Mouse (Mus musculus) urinary bladder, postnatal 36 days (tissue): ENCODE measurements around the gene Psmf1.
A peak's percentile ranks its signal among the peaks of the same experiment; 100 is the strongest.

Experiments used
- DNase-seq, 2 experiments: peaks; one replicate each; pipeline ENCODE4 v3.0.0; 2022; ENCODE audit warnings: low spot score in 2 of 2, mixed read lengths in 1 of 2

The Psmf1 gene

DNA sequence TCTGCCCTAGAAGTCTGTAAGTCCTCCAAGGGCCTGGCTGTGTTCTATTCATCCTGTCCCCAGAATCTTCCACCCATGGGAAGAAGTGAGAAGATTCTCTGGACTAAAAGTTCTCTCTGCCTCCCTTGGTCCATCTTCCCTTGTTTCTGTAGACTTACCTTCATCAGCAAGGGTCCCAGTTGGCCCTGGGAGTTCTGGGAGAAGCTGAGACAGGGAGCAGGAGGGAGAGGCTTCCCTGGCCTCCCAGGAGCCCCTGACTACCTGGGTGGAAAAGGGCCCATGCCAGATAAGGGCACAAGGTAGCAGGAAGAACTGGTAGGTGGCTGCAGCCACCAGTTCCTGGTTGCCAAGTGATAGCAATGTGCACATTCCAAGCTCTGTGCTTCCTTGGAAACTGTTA lies at the start of gene Psmf1:
TSS of gene Psmf1 (minus strand) at position 342 of the 400 bp plus-strand sequence.
- DNase-seq = no peak

- DNase-seq = no peak
Observed at GRCm38 (mm10) chr2:151791156-151791555, 47.2 kb upstream of the Psmf1 start.

DNA sequence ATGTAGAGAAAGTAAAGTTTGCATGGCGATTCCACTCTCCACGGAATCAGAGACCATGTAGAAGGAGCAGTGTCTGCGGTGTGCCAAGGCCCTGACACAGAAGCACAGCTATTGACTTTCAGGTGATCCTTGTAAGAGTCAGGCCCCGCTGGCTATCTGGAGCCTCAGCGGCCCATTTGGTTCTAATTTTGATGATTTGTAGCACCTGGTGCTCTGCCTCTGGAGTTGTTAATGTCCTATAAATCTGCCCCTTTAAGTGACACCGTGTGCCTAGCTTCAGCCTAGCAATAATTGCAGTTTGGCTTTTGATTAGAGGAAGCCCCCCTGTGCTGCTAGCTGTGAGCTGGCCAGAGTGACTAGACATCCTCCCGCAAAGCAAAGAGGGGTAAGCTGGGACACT lies 46.2 kb upstream of the Psmf1 start:
- no peak for DNase-seq

- no peak for DNase-seq
Observed at GRCm38 (mm10) chr2:151788221-151788977, 44.4 kb upstream of the Psmf1 start.

DNA sequence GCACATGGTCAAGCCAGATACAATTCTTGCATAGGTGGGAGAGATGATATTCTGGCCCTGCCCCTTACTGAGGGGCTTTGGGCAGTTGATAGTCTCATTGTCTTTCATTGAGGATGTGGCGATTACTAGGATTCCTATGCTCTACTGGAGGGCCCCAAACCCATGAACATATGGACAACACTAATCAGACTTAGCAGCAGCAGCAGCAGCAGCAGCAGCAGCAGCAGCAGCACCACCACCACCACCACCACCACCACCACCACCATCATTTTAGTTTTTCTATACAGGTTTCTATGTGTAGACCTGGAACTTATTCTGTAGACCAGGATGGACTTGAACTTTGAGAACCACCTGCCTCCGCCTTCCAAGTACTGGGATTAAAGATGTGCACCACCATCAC lies 39.5 kb upstream of the Psmf1 start:
- no peak for DNase-seq

- no peak for DNase-seq
Observed at GRCm38 (mm10) chr2:151777366-151777765, 33.4 kb upstream of the Psmf1 start.

GRCm38 (mm10) chr2:151773476-151773875 lies 29.5 kb upstream of the Psmf1 start:
- DNase-seq = no peak

GRCm38 (mm10) chr2:151772169-151772568 lies 28.2 kb upstream of the Psmf1 start:
- DNase-seq = no peak

GRCm38 (mm10) chr2:151764557-151764956 lies 20.6 kb upstream of the Psmf1 start:
- DNase-seq = no peak

- DNase-seq = no peak
Observed at GRCm38 (mm10) chr2:151758806-151759353, 14.9 kb upstream of the Psmf1 start.

- DNase-seq = no peak
Observed at GRCm38 (mm10) chr2:151757451-151757850, 13.5 kb upstream of the Psmf1 start.

DNA sequence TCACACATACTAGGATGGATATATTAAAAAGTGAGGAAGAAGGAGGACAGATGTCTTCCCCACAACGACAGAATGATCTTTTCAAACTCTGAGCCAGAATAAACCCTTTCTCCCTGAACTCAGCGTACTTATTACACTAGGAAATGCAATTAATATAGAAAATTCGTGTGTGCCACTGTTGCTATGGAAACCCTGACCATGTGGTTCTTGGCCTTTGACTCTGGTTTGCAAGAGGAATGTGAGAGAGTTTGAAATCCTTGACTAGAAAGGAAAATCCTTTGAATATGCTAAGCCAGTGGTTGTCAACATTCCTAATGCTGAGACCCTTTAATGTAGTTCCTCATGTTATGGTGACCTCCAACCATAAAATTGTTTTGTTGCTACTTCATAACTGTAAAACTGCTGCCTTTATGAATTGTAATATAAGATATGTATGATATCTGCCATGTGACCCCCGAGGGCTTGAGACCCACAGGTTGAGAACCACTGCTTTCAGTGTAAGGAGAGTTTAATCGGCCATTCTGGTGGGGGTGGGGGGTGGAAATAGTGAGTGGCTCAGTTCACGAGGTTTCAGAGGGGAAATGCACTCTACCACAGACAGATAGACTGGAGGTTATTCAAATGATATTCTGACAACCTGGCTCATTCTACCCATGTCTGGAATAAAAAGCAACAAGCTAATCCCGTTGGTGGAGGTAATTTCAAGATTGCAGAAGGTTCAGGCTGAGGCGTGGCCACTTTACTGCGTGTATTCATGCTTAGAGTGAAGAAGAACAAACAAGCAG lies 12.5 kb upstream of the Psmf1 start:
- DNase-seq = no peak

DNA sequence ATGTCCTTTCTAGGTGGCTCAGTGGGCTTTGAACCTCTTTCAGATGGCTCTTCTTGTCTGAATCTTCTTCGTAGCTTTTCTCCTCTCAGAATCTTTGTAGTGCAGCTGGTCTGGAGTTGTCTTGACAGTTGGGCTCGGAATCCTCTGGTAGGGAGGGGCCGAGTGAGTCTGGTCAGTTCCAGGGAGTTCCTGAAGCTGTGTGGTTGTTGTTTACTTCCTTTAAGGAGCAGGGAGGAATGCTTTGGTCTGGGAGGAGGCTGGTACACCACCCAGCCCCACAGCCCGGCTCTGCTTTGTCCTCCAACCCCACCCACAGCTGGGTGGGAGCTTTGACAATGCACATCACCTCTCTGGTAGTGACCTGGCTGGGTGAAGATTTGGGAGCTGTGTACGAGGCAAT lies 7.3 kb upstream of the Psmf1 start:
- no peak for DNase-seq

GRCm38 (mm10) chr2:151747847-151748705 lies 4.1 kb upstream of the Psmf1 start:
- DNase-seq = peak; percentile 23 to 52

DNA sequence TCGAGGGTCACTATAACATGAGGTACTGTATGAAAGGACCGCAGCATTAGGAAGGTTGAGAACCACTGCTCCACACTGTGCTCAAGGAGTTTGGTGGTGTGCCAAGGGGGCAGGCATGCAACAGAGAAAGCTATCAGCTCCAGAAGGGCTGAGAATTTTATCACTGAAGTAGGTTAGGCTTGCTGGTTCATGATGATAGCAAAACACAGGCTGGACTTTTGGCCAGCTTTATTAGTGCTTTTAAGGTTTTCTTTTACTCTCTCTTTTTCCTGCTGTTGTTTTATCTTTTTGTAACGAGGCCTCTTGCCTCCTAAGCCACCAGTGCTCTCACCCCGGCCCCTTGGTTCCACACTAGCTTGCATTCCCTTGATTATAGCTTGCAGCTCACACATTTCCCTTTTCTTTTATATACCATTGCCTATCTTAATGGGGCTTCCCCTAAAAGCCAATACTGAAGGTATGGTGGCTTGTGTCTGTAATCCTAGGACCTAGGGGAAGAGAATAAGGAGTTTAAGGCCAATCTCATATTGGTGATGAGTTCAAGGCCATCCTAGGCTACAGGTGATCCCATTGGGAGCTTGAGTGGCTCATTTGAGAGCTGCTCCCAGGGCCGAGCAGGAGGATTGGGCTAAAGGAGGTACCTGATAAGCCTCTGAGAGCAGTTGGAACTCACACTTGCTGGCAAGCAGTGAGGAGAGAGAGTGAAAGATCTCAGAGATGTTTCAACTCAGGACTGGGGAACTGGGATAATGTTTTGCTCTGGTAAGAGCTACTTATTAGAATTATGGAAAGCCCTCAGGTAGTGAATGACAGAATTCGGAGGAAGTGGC lies 921 bp downstream of the Psmf1 start:
- DNase-seq = no peak

- DNase-seq = no peak
Observed at GRCm38 (mm10) chr2:151742084-151742483, 1.9 kb downstream of the Psmf1 start.

- peak; percentile 84 to 88 for DNase-seq
Observed at GRCm38 (mm10) chr2:151740741-151741526, 3.1 kb downstream of the Psmf1 start.

- no peak for DNase-seq
Observed at GRCm38 (mm10) chr2:151739505-151739904, 4.5 kb downstream of the Psmf1 start.

DNA sequence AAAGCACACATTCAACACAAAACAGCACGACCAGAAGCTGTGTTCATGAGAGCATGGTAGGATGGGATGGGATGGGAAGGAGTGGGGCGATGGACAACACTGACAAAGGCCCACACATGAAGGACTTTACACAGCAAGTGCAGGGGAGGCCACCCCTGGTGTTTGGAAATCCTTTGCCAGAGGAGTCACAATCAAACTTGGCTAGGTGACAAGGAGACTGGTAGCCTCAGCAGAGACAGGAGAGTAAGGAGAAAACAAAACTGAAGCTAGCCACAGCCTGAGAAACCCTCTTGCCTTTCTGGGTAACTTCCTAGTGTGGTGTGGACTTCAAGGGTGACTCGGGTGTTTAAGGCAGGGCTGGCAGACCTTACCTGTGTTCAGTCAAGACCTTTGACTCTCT lies 4.9 kb downstream of the Psmf1 start:
- DNase-seq = no peak

- no peak for DNase-seq
Observed at GRCm38 (mm10) chr2:151738460-151738859, 5.5 kb downstream of the Psmf1 start.
